Mouse (Mus musculus) small intestine, adult 2 months (tissue): ENCODE results near the gene Zfp281. TPM values are rescaled to one million over a fixed set of nuclear protein-coding genes. Genes with fewer than 3 reads are reported as not detected.

Source experiments
- H3K27ac ChIP-seq: fragments of 200-500 bp; 2 replicates; pipeline ENCODE4 v1.5.1; 2012; ENCODE audit warnings: low read depth, low read length, control low read depth, inconsistent platforms; ENCODE audit not compliant: insufficient read depth
- H3K27me3 ChIP-seq: fragments of 200-500 bp; 2 replicates; pipeline ENCODE4 v1.6.1; 2012; ENCODE audit warnings: mild to moderate bottlenecking, moderate library complexity, low read length, inconsistent platforms; ENCODE audit not compliant: control insufficient read depth, insufficient read depth
- H3K36me3 ChIP-seq: fragments of 200-500 bp; 2 replicates; pipeline ENCODE4 v1.6.1; 2012; ENCODE audit warnings: mild to moderate bottlenecking, low read length, control low read depth, inconsistent platforms; ENCODE audit not compliant: control insufficient read depth, insufficient read depth
- H3K4me1 ChIP-seq: fragments of 200-500 bp; 2 replicates; pipeline ENCODE4 v1.6.1; 2012; ENCODE audit warnings: low read length, inconsistent platforms, mixed read lengths; ENCODE audit not compliant: control insufficient read depth, insufficient read depth, insufficient read length
- H3K4me3 ChIP-seq: fragments of 200-500 bp; 2 replicates; pipeline ENCODE4 v1.5.1; 2012; ENCODE audit warnings: low read depth, mild to moderate bottlenecking, control low read depth, inconsistent platforms, low read length, moderate library complexity
- CTCF ChIP-seq: fragments of 200-500 bp; IDR thresholded peaks from 2 replicates; pipeline ENCODE4 v1.5.1; 2012; ENCODE audit warnings: low read depth, mild to moderate bottlenecking, control low read depth, inconsistent platforms, low read length, moderate library complexity, mixed read lengths; ENCODE audit not compliant: insufficient replicate concordance, insufficient read length; ENCODE audit errors: extremely low read depth
- POLR2A ChIP-seq: fragments of 200-500 bp; IDR thresholded peaks from 2 replicates; pipeline ENCODE4 v1.6.1; 2012; ENCODE audit warnings: low read depth, mild to moderate bottlenecking, control low read depth, inconsistent platforms, low read length, moderate library complexity
- WGBS: fragments of 180-500 bp; shearing (Covaris S2); methylation state at CpG from one replicate; pipeline ENCODE4 v1.1.7; 2018; 5-methylcytosine and 5-hydroxymethylcytosine counted together
- polyA plus RNA-seq: library from polyadenylated mRNA; depleted of rRNA; stranded (reverse); fragments of >200 nt; gene quantifications from 2 replicates; pipeline ENCODE4 v1.2.3, GENCODE M21; 2012

Zfp281 gene
- polyA plus RNA-seq, 1 experiment = 0.63 TPM

- TF ChIP-seq CTCF (no peak), POLR2A (no peak)
- Histone ChIP-seq H3K27me3 (no peaks in the 10 kb centered on the region), H3K27ac (no peak overlapping the region)
These were observed 8.2 kb downstream of the Zfp281 start for GRCm38 (mm10) chr1:136632891-136633290.

GRCm38 (mm10) chr1:136635644-136636043 lies 10.9 kb downstream of the Zfp281 start:
- no peak overlapping the region for H3K4me3 ChIP-seq
- no peak overlapping the region for H3K27ac ChIP-seq
- H3K4me1 ChIP-seq = no peaks in the 10 kb centered on the region; the same call in 1 of the 2 replicates
- no peaks in the 10 kb centered on the region for H3K27me3 ChIP-seq
- TF ChIP-seq POLR2A (no peak), CTCF (no peak)
- 82% methylated on average over 6 of the region's 6 CpGs for WGBS
- H3K36me3 ChIP-seq = no peaks in the 10 kb centered on the region

More at GRCm38 (mm10) chr1:136632891-136633290, 8.2 kb downstream of the Zfp281 start:
- Histone ChIP-seq H3K36me3 (no peaks in the 10 kb centered on the region), H3K4me1 (no peaks in the 10 kb centered on the region; the same call in 1 of the 2 replicates), H3K4me3 (no peak overlapping the region)
- WGBS = 29% methylated on average over 3 of the region's 3 CpGs

GRCm38 (mm10) chr1:136636946-136637345 lies 12.2 kb downstream of the Zfp281 start:
- no peak overlapping the region; the same call in 1 of the 2 replicates for H3K27ac ChIP-seq
- H3K4me3 ChIP-seq = no peak overlapping the region
- WGBS = 91% methylated on average over 6 of the region's 6 CpGs
- H3K36me3 ChIP-seq = no peaks in the 10 kb centered on the region
- no peaks in the 10 kb centered on the region for H3K27me3 ChIP-seq
- TF ChIP-seq POLR2A (no peak), CTCF (no peak)
- H3K4me1 ChIP-seq = no peaks in the 10 kb centered on the region; the same call in 1 of the 2 replicates

- TF ChIP-seq POLR2A (no peak), CTCF (no peak)
- Histone ChIP-seq H3K27ac (no peak overlapping the region), H3K4me1 (no peaks in the 10 kb centered on the region; the same call in 1 of the 2 replicates), H3K4me3 (no peak overlapping the region), H3K36me3 (no peaks in the 10 kb centered on the region), H3K27me3 (no peaks in the 10 kb centered on the region)
- WGBS = 86% methylated on average over 4 of the region's 4 CpGs
These were observed 13.0 kb downstream of the Zfp281 start for GRCm38 (mm10) chr1:136637696-136638095.

GRCm38 (mm10) chr1:136638211-136638610 lies 13.5 kb downstream of the Zfp281 start:
- WGBS = 80% methylated on average over 7 of the region's 7 CpGs
- Histone ChIP-seq H3K4me3 (no peak overlapping the region), H3K36me3 (no peaks in the 10 kb centered on the region), H3K27me3 (no peaks in the 10 kb centered on the region), H3K27ac (no peak overlapping the region), H3K4me1 (no peaks in the 10 kb centered on the region; the same call in 1 of the 2 replicates)
- TF ChIP-seq POLR2A = no peak
- TF ChIP-seq CTCF = no peak

- no peak for TF ChIP-seq CTCF
- TF ChIP-seq POLR2A = no peak
- WGBS = 91% methylated on average over 5 of the region's 5 CpGs
- H3K4me3 ChIP-seq = no peak overlapping the region
- no peaks in the 10 kb centered on the region for H3K27me3 ChIP-seq
- H3K4me1 ChIP-seq = no peaks in the 10 kb centered on the region; the same call in 1 of the 2 replicates
- H3K36me3 ChIP-seq = no peaks in the 10 kb centered on the region
- no peak overlapping the region for H3K27ac ChIP-seq
These were observed 14.0 kb downstream of the Zfp281 start for GRCm38 (mm10) chr1:136638699-136639098.

- H3K36me3 ChIP-seq = no peaks in the 10 kb centered on the region
- TF ChIP-seq POLR2A = no peak
- TF ChIP-seq CTCF = no peak
- 74% methylated on average over 2 of the region's 2 CpGs for WGBS
- H3K4me1 ChIP-seq = no peaks in the 10 kb centered on the region; the same call in 1 of the 2 replicates
- no peaks in the 10 kb centered on the region for H3K27me3 ChIP-seq
- no peak overlapping the region for H3K4me3 ChIP-seq
- H3K27ac ChIP-seq = no peak overlapping the region
These were observed 14.5 kb downstream of the Zfp281 start for GRCm38 (mm10) chr1:136639221-136639620.

GRCm38 (mm10) chr1:136642701-136643100 lies 18.0 kb downstream of the Zfp281 start:
- H3K4me1 ChIP-seq = no peaks in the 10 kb centered on the region; the same call in 1 of the 2 replicates
- WGBS = 74% methylated on average over 3 of the region's 3 CpGs
- no peak for TF ChIP-seq CTCF
- TF ChIP-seq POLR2A = no peak
- no peaks in the 10 kb centered on the region for H3K27me3 ChIP-seq
- no peaks in the 10 kb centered on the region for H3K36me3 ChIP-seq
- H3K4me3 ChIP-seq = no peak overlapping the region
- H3K27ac ChIP-seq = no peak overlapping the region
